Mouse (Mus musculus): ENCODE data around the gene Olfr1132. TPM values are rescaled to one million over a fixed set of nuclear protein-coding genes. Genes with fewer than 3 reads are reported as not detected.
"Not testable (repeated sequence)": the region's sequence is repeated elsewhere in the genome, so short reads cannot be mapped to it uniquely, and the experiment has no call there.

Olfr1132 gene
- polyA plus RNA-seq, 2 experiments = not detected

DNA sequence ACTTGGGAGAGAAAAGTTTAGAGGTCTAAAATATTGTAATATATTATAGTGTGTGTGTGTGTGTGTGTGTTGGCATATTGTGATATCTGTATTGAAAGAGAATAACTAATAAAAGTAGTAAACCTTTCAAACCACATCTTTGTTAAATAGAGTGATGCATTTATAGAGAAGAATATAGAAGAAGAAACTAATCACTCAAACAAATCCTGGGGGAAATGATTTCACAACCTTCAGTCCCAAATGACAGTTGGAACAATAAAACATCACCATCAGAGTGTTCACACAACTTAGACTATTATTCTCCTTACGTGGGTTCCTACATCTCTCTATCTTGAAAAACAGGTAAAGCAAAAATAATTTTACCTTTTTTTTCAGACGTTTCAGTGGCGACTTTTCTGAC lies 10.5 kb downstream of the Olfr1132 start, which contains the start of gene Olfr1131:
Gene Olfr1131, plus strand, starts transcription at position 301 of the 400 bp plus-strand sequence.
- no peak within 1 kb of the TSS for H3K9ac ChIP-seq (replicated peaks)
- ATAC-seq (ENCODE audit: insufficient read depth) (no peak), DNase-seq (ENCODE audit: low read depth in 3 of 3, low spot score in 3 of 3) (no peak)
- H3K27ac ChIP-seq = no peak within 1 kb of the TSS
- H3K36me3 ChIP-seq (replicated peaks; ENCODE audit: control insufficient read depth, insufficient read depth, low read depth) = no peaks in the 10 kb centered on the region
- TF ChIP-seq EP300 (IDR thresholded peaks at IDR 0.05; ENCODE audit: low read depth) (no peak), CTCF (IDR thresholded peaks at IDR 0.05; ENCODE audit: low read depth) (no peak)
- no peaks in the 10 kb centered on the region for H3K27me3 ChIP-seq (ENCODE audit: control insufficient read depth, insufficient read depth, low read length)
- WGBS (ENCODE audit: insufficient replicate concordance) = 40% methylated on average over 3 of the region's 3 CpGs
- H3K4me1 ChIP-seq (replicated peaks; ENCODE audit: control insufficient read depth in 2 of 2, insufficient read depth in 2 of 2, low read length in 1 of 2) = no peaks in the 10 kb centered on the region
- no peak within 1 kb of the TSS for H3K4me2 ChIP-seq (ENCODE audit: low read depth)
- no peak within 1 kb of the TSS for H3K4me3 ChIP-seq (ENCODE audit: insufficient read depth in 1 of 2, low read depth in 2 of 2, low read length in 2 of 2)
- H3K9me3 ChIP-seq (ENCODE audit: control insufficient read depth, low read length) = no peaks in the 10 kb centered on the region

DNA sequence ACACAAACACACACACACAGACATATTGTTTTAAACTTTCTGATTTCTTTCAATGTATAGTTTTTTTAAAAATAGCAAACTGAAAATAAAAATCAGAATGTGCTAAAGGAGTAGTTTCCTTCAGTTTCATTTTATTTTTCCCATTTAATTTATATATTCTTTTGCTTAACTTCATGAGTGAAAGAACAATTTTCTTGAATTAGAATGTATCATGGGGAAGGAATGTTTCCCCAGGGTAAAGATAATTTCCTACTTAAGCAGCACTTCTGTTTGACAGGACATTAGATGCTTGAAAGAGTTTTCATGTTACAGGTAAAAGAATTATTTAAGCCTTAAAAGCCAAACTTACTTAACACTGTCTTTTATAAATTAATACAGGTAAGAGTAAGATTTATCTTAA lies 31.4 kb downstream of the Olfr1132 start, which contains the start of gene Olfr1130:
Gene Olfr1130, plus strand, starts transcription at position 301 of the 400 bp plus-strand sequence.
- not testable (repeated sequence) for H3K9me3 ChIP-seq (ENCODE audit: control insufficient read depth, low read length); DNase-seq (ENCODE audit: low read depth in 3 of 3, low spot score in 3 of 3); H3K36me3 ChIP-seq (replicated peaks; ENCODE audit: control insufficient read depth, insufficient read depth, low read depth); H3K27ac ChIP-seq; H3K4me3 ChIP-seq (ENCODE audit: insufficient read depth in 1 of 2, low read depth in 2 of 2, low read length in 2 of 2); H3K4me2 ChIP-seq (ENCODE audit: low read depth); H3K4me1 ChIP-seq (replicated peaks; ENCODE audit: control insufficient read depth in 2 of 2, insufficient read depth in 2 of 2, low read length in 1 of 2); H3K27me3 ChIP-seq (ENCODE audit: control insufficient read depth, insufficient read depth, low read length); ATAC-seq (ENCODE audit: insufficient read depth); H3K9ac ChIP-seq (replicated peaks)

Other genes starting within 250 kb of the Olfr1132 start
- gene Olfr1123, start 220.9 kb downstream of the Olfr1132 start, polyA plus RNA-seq (2012; rRNA removed) = not detected in 2 replicates
- gene Olfr1123, start 220.9 kb downstream of the Olfr1132 start, polyA plus RNA-seq (2014; fragmentation: Nextera tagmentation; extraction: Ambion mirVana) = not detected in 2 replicates
- not detected in 2 replicates for gene Olfr1124, start 207.3 kb downstream of the Olfr1132 start, polyA plus RNA-seq (2012; rRNA removed)
- gene Olfr1124, start 207.3 kb downstream of the Olfr1132 start, polyA plus RNA-seq (2014; fragmentation: Nextera tagmentation; extraction: Ambion mirVana) = not detected in 2 replicates
- gene Olfr1126, start 183.6 kb downstream of the Olfr1132 start, polyA plus RNA-seq (2012; rRNA removed) = not detected in 2 replicates
- gene Olfr1126, start 183.6 kb downstream of the Olfr1132 start, polyA plus RNA-seq (2014; fragmentation: Nextera tagmentation; extraction: Ambion mirVana) = not detected in 2 replicates
- not detected in 2 replicates for gene Pramel7, start 140.4 kb downstream of the Olfr1132 start, polyA plus RNA-seq (2012; rRNA removed)
- gene Pramel7, start 140.4 kb downstream of the Olfr1132 start, polyA plus RNA-seq (2014; fragmentation: Nextera tagmentation; extraction: Ambion mirVana) = not detected in 2 replicates
- gene Pramel6, start 131.0 kb downstream of the Olfr1132 start, polyA plus RNA-seq (2012; rRNA removed) = not detected in 2 replicates
- not detected in 2 replicates for gene Pramel6, start 131.0 kb downstream of the Olfr1132 start, polyA plus RNA-seq (2014; fragmentation: Nextera tagmentation; extraction: Ambion mirVana)
- not detected in 2 replicates for gene Olfr153, start 105.7 kb downstream of the Olfr1132 start, polyA plus RNA-seq (2012; rRNA removed)
- not detected in 2 replicates for gene Olfr153, start 105.7 kb downstream of the Olfr1132 start, polyA plus RNA-seq (2014; fragmentation: Nextera tagmentation; extraction: Ambion mirVana)
- gene Olfr1128, start 92.0 kb downstream of the Olfr1132 start, polyA plus RNA-seq (2012; rRNA removed) = not detected in 2 replicates
- not detected in 2 replicates for gene Olfr1128, start 92.0 kb downstream of the Olfr1132 start, polyA plus RNA-seq (2014; fragmentation: Nextera tagmentation; extraction: Ambion mirVana)
- not detected in 2 replicates for gene Olfr1129, start 63.6 kb downstream of the Olfr1132 start, polyA plus RNA-seq (2012; rRNA removed)
- gene Olfr1129, start 63.6 kb downstream of the Olfr1132 start, polyA plus RNA-seq (2014; fragmentation: Nextera tagmentation; extraction: Ambion mirVana) = not detected in 2 replicates
- not detected in 2 replicates for gene Olfr1130, start 31.3 kb downstream of the Olfr1132 start, polyA plus RNA-seq (2012; rRNA removed)
- not detected in 2 replicates for gene Olfr1130, start 31.3 kb downstream of the Olfr1132 start, polyA plus RNA-seq (2014; fragmentation: Nextera tagmentation; extraction: Ambion mirVana)
- gene Olfr1131, start 10.4 kb downstream of the Olfr1132 start, polyA plus RNA-seq (2012; rRNA removed) = not detected in 2 replicates
- gene Olfr1131, start 10.4 kb downstream of the Olfr1132 start, polyA plus RNA-seq (2014; fragmentation: Nextera tagmentation; extraction: Ambion mirVana) = not detected in 2 replicates
- not detected in 2 replicates for gene Olfr1133, start 9.8 kb upstream of the Olfr1132 start, polyA plus RNA-seq (2012; rRNA removed)
- gene Olfr1133, start 9.8 kb upstream of the Olfr1132 start, polyA plus RNA-seq (2014; fragmentation: Nextera tagmentation; extraction: Ambion mirVana) = not detected in 2 replicates
- gene Olfr1134, start 20.9 kb upstream of the Olfr1132 start, polyA plus RNA-seq (2012; rRNA removed) = not detected in 2 replicates
- gene Olfr1134, start 20.9 kb upstream of the Olfr1132 start, polyA plus RNA-seq (2014; fragmentation: Nextera tagmentation; extraction: Ambion mirVana) = not detected in 2 replicates
- gene Olfr1135, start 36.1 kb upstream of the Olfr1132 start, polyA plus RNA-seq (2012; rRNA removed) = not detected in 2 replicates
- gene Olfr1135, start 36.1 kb upstream of the Olfr1132 start, polyA plus RNA-seq (2014; fragmentation: Nextera tagmentation; extraction: Ambion mirVana) = not detected in 2 replicates
- not detected in 2 replicates for gene Olfr1136, start 56.4 kb upstream of the Olfr1132 start, polyA plus RNA-seq (2012; rRNA removed)
- gene Olfr1136, start 56.4 kb upstream of the Olfr1132 start, polyA plus RNA-seq (2014; fragmentation: Nextera tagmentation; extraction: Ambion mirVana) = not detected in 2 replicates
- gene Olfr1137, start 75.6 kb upstream of the Olfr1132 start, polyA plus RNA-seq (2012; rRNA removed) = not detected in 2 replicates
- not detected in 2 replicates for gene Olfr1137, start 75.6 kb upstream of the Olfr1132 start, polyA plus RNA-seq (2014; fragmentation: Nextera tagmentation; extraction: Ambion mirVana)
- not detected in 2 replicates for gene Olfr1138, start 102.4 kb upstream of the Olfr1132 start, polyA plus RNA-seq (2012; rRNA removed)
- not detected in 2 replicates for gene Olfr1138, start 102.4 kb upstream of the Olfr1132 start, polyA plus RNA-seq (2014; fragmentation: Nextera tagmentation; extraction: Ambion mirVana)
- gene Olfr1140, start 106.2 kb upstream of the Olfr1132 start, polyA plus RNA-seq (2012; rRNA removed) = not detected in 2 replicates
- not detected in 2 replicates for gene Olfr1140, start 106.2 kb upstream of the Olfr1132 start, polyA plus RNA-seq (2014; fragmentation: Nextera tagmentation; extraction: Ambion mirVana)
- gene Olfr1141, start 116.5 kb upstream of the Olfr1132 start, polyA plus RNA-seq (2012; rRNA removed) = not detected in 2 replicates
- gene Olfr1141, start 116.5 kb upstream of the Olfr1132 start, polyA plus RNA-seq (2014; fragmentation: Nextera tagmentation; extraction: Ambion mirVana) = not detected in 2 replicates
- gene Olfr152, start 141.9 kb upstream of the Olfr1132 start, polyA plus RNA-seq (2012; rRNA removed) = not detected in 2 replicates
- gene Olfr152, start 141.9 kb upstream of the Olfr1132 start, polyA plus RNA-seq (2014; fragmentation: Nextera tagmentation; extraction: Ambion mirVana) = not detected in 2 replicates
- not detected in 2 replicates for gene Olfr1143, start 163.1 kb upstream of the Olfr1132 start, polyA plus RNA-seq (2012; rRNA removed)
- not detected in 2 replicates for gene Olfr1143, start 163.1 kb upstream of the Olfr1132 start, polyA plus RNA-seq (2014; fragmentation: Nextera tagmentation; extraction: Ambion mirVana)
- not detected in 2 replicates for gene Olfr1145, start 172.3 kb upstream of the Olfr1132 start, polyA plus RNA-seq (2012; rRNA removed)
- not detected in 2 replicates for gene Olfr1145, start 172.3 kb upstream of the Olfr1132 start, polyA plus RNA-seq (2014; fragmentation: Nextera tagmentation; extraction: Ambion mirVana)
- gene Olfr1148, start 193.0 kb upstream of the Olfr1132 start, polyA plus RNA-seq (2012; rRNA removed) = not detected in 2 replicates
- gene Olfr1148, start 193.0 kb upstream of the Olfr1132 start, polyA plus RNA-seq (2014; fragmentation: Nextera tagmentation; extraction: Ambion mirVana) = not detected in 2 replicates
- not detected in 2 replicates for gene Olfr1150-ps1, start 206.5 kb upstream of the Olfr1132 start, polyA plus RNA-seq (2012; rRNA removed)
- not detected in 2 replicates for gene Olfr1150-ps1, start 206.5 kb upstream of the Olfr1132 start, polyA plus RNA-seq (2014; fragmentation: Nextera tagmentation; extraction: Ambion mirVana)
- gene Olfr1151, start 218.3 kb upstream of the Olfr1132 start, polyA plus RNA-seq (2012; rRNA removed) = not detected in 2 replicates
- not detected in 2 replicates for gene Olfr1151, start 218.3 kb upstream of the Olfr1132 start, polyA plus RNA-seq (2014; fragmentation: Nextera tagmentation; extraction: Ambion mirVana)
- gene Olfr1152, start 229.0 kb upstream of the Olfr1132 start, polyA plus RNA-seq (2012; rRNA removed) = not detected in 2 replicates
- gene Olfr1152, start 229.0 kb upstream of the Olfr1132 start, polyA plus RNA-seq (2014; fragmentation: Nextera tagmentation; extraction: Ambion mirVana) = not detected in 2 replicates

Measured in liver, embryonic 14.5 days (tissue).